Mouse (Mus musculus) kidney, adult 2 months (tissue): Measurements from ENCODE around the gene Fyb. TPM values are rescaled to one million over a fixed set of nuclear protein-coding genes. Genes with fewer than 3 reads are reported as not detected.

Experiments
- DNase-seq: peaks from one replicate; pipeline ENCODE4 v3.0.0; 2021
- H3K27ac ChIP-seq: fragments of 200-500 bp; 2 replicates; pipeline ENCODE4 v1.5.1; 2012; ENCODE audit warnings: low read depth, low read length, control low read depth, inconsistent platforms; ENCODE audit not compliant: insufficient read depth
- H3K27me3 ChIP-seq: fragments of 200-500 bp; replicated peaks from 2 replicates; pipeline ENCODE4 v1.6.1; 2012; ENCODE audit warnings: mild to moderate bottlenecking, moderate library complexity, low read length, inconsistent platforms; ENCODE audit not compliant: control insufficient read depth, insufficient read depth
- H3K36me3 ChIP-seq: fragments of 200-500 bp; 2 replicates; pipeline ENCODE4 v1.6.1; 2012; ENCODE audit warnings: mild to moderate bottlenecking, moderate library complexity, low read length, inconsistent platforms; ENCODE audit not compliant: control insufficient read depth, insufficient read depth
- H3K4me1 ChIP-seq: fragments of 200-500 bp; 2 replicates; pipeline ENCODE4 v1.6.1; 2011; ENCODE audit warnings: low read length; ENCODE audit not compliant: control insufficient read depth, insufficient read depth
- H3K4me3 ChIP-seq: fragments of 200-500 bp; 2 replicates; pipeline ENCODE4 v1.5.1; 2011; ENCODE audit warnings: mild to moderate bottlenecking, low read depth, low read length, control low read depth; ENCODE audit not compliant: insufficient read depth
- CTCF ChIP-seq: fragments of 200-500 bp; conservative IDR thresholded peaks from 2 replicates; pipeline ENCODE4 v1.5.1; 2011; ENCODE audit warnings: low read depth, mild to moderate bottlenecking, control low read depth, low read length, moderate library complexity, mixed read lengths; ENCODE audit not compliant: insufficient read depth, insufficient read length
- POLR2A ChIP-seq: fragments of 200-500 bp; IDR thresholded peaks from one replicate; pipeline ENCODE4 v1.6.1; 2011; ENCODE audit warnings: low read depth, low read length, control low read depth
- WGBS: fragments of 180-500 bp; shearing (Covaris S2); methylation state at CpG from one replicate; pipeline ENCODE4 v1.1.7; 2018; 5-methylcytosine and 5-hydroxymethylcytosine counted together
- polyA plus RNA-seq: library from polyadenylated mRNA; depleted of rRNA; stranded (reverse); fragments of >200 nt; gene quantifications from 2 replicates; pipeline ENCODE4 v1.2.3, GENCODE M21; 2012

Fyb gene
- polyA plus RNA-seq, 1 experiment: 3.0 TPM

- Histone ChIP-seq H3K27ac (no peak overlapping the region), H3K36me3 (no peaks in the 10 kb centered on the region), H3K27me3 (no peaks in the 10 kb centered on the region), H3K4me3 (no peak overlapping the region), H3K4me1 (peaks cover 2% of the 10 kb centered on the region; the same call in 1 of the 2 replicates)
- no peak for TF ChIP-seq POLR2A
- no peak for TF ChIP-seq CTCF
- WGBS: 91% methylated on average over 2 of the region's 2 CpGs
- DNase-seq: no peak
Observed at GRCm38 (mm10) chr15:6570164-6570861, 47.7 kb downstream of the Fyb start.

GRCm38 (mm10) chr15:6570876-6571275 lies 48.2 kb downstream of the Fyb start:
- H3K4me3 ChIP-seq: no peak overlapping the region
- TF ChIP-seq POLR2A: no peak
- TF ChIP-seq CTCF: peak; percentile 85
- peak; percentile 64 for DNase-seq
- peaks cover 2% of the 10 kb centered on the region; the same call in 1 of the 2 replicates for H3K4me1 ChIP-seq
- WGBS: 2% methylated on average over 7 of the region's 7 CpGs
- H3K27ac ChIP-seq: no peak overlapping the region
- H3K36me3 ChIP-seq: no peaks in the 10 kb centered on the region
- H3K27me3 ChIP-seq: no peaks in the 10 kb centered on the region

- WGBS: 42% methylated on average over 5 of the region's 5 CpGs
- Histone ChIP-seq H3K27me3 (no peaks in the 10 kb centered on the region), H3K4me1 (no peaks in the 10 kb centered on the region), H3K4me3 (no peak overlapping the region), H3K36me3 (no peaks in the 10 kb centered on the region), H3K27ac (no peak overlapping the region)
- no peak for TF ChIP-seq POLR2A
- no peak for TF ChIP-seq CTCF
- DNase-seq: peak; percentile 1
Observed at GRCm38 (mm10) chr15:6574283-6574960, 51.8 kb downstream of the Fyb start.

- H3K27ac ChIP-seq: no peak overlapping the region
- no peaks in the 10 kb centered on the region; the same call in 1 of the 2 replicates for H3K27me3 ChIP-seq
- no peaks in the 10 kb centered on the region for H3K36me3 ChIP-seq
- peak; percentile 2 for DNase-seq
- WGBS: 66% methylated on average over 9 of the region's 9 CpGs
- H3K4me1 ChIP-seq: no peaks in the 10 kb centered on the region
- TF ChIP-seq POLR2A: no peak
- TF ChIP-seq CTCF: no peak
- H3K4me3 ChIP-seq: no peak overlapping the region
Observed at GRCm38 (mm10) chr15:6577971-6578370, 55.3 kb downstream of the Fyb start.

- Histone ChIP-seq H3K27ac (no peak overlapping the region), H3K4me3 (no peak overlapping the region), H3K27me3 (no peaks in the 10 kb centered on the region; the same call in 1 of the 2 replicates), H3K4me1 (no peaks in the 10 kb centered on the region), H3K36me3 (no peaks in the 10 kb centered on the region)
- no peak for TF ChIP-seq POLR2A
- TF ChIP-seq CTCF: no peak
- WGBS: 66% methylated on average over 2 of the region's 2 CpGs
- DNase-seq: no peak
Observed at GRCm38 (mm10) chr15:6578654-6579053, 56.0 kb downstream of the Fyb start.

- no peak for DNase-seq
- Histone ChIP-seq H3K27ac (no peak overlapping the region), H3K4me1 (no peaks in the 10 kb centered on the region), H3K27me3 (no peaks in the 10 kb centered on the region; the same call in 1 of the 2 replicates), H3K4me3 (peak overlapping the region; percentile 26; the same call in 1 of the 2 replicates), H3K36me3 (no peaks in the 10 kb centered on the region)
- WGBS: 71% methylated on average over 15 of the region's 15 CpGs
- TF ChIP-seq POLR2A: no peak
- no peak for TF ChIP-seq CTCF
Observed at GRCm38 (mm10) chr15:6579194-6579768, 56.6 kb downstream of the Fyb start.

GRCm38 (mm10) chr15:6579769-6580261 lies 57.2 kb downstream of the Fyb start:
- H3K4me3 ChIP-seq: no peak overlapping the region
- WGBS: 77% methylated on average over 11 of the region's 11 CpGs
- no peaks in the 10 kb centered on the region for H3K4me1 ChIP-seq
- no peak for DNase-seq
- TF ChIP-seq CTCF (no peak), POLR2A (no peak)
- no peaks in the 10 kb centered on the region for H3K36me3 ChIP-seq
- H3K27ac ChIP-seq: no peak overlapping the region
- H3K27me3 ChIP-seq: no peaks in the 10 kb centered on the region; the same call in 1 of the 2 replicates
